Comparison of ENCODE assay signal across 24 mouse cellular contexts in genomic region chr6:86383370-86383769, GRCm38 (mm10). TPM values are rescaled to one million over a fixed set of nuclear protein-coding genes. Genes with fewer than 3 reads are reported as not detected.
"Had no signal": no experiment of that assay in that cellular context is flagged by ENCODE, and none has a peak within 500 bp of the region (broad histone marks: within the 10 kb centered on the region; RNA-seq: fewer than 3 reads in every experiment).

No protein-coding gene starts in this region.

- H3K9me3 ChIP-seq: midbrain, embryonic 10.5 days; midbrain, embryonic 12.5 days; neural tube, embryonic 13.5 days; neural tube, embryonic 15.5 days had no signal

- H3K4me1 ChIP-seq: midbrain, embryonic 12.5 days; neural tube, embryonic 13.5 days; neural tube, embryonic 15.5 days had no signal

- ATAC-seq: midbrain, embryonic 16.5 days had no signal

- DNase-seq: lung, adult 18-20 months; lung, embryonic 14.5 days; lung, postnatal 10 days; lung, postnatal 4 days; midbrain, embryonic 14.5 days; right cerebral cortex, adult 18-20 months; right cerebral cortex, postnatal 25 days; right cerebral cortex, postnatal 4 days; spleen, adult 18-20 months; thymus, adult 2 months; thymus, postnatal 25 days; thymus, postnatal 4 days had no signal

- H3K9ac ChIP-seq: lung, embryonic 14.5 days; midbrain, embryonic 12.5 days; neural tube, embryonic 13.5 days; neural tube, embryonic 15.5 days had no signal

- H3K4me2 ChIP-seq: lung, embryonic 14.5 days; midbrain, embryonic 12.5 days; neural tube, embryonic 13.5 days; neural tube, embryonic 15.5 days had no signal

- H3K4me3 ChIP-seq: midbrain, embryonic 10.5 days; midbrain, embryonic 12.5 days; myocyte; neural tube, embryonic 13.5 days; neural tube, embryonic 15.5 days had no signal

- H3K27me3 ChIP-seq: midbrain, embryonic 12.5 days; neural tube, embryonic 13.5 days; neural tube, embryonic 15.5 days had no signal

- H3K27ac ChIP-seq: midbrain, embryonic 10.5 days; midbrain, embryonic 12.5 days; neural tube, embryonic 13.5 days; neural tube, embryonic 15.5 days had no signal

RNA-seq across cellular contexts. Expression of gene Gm44790, which starts 43.1 kb away (rescaled TPM):
- total RNA-seq: megakaryocyte, adult 5-6 weeks; megakaryocyte-erythroid progenitor cell, adult 5-6 weeks had no signal
- polyA plus RNA-seq: lung, embryonic 16.5 days; midbrain, embryonic 14.5 days; midbrain, embryonic 16.5 days; myocyte; neural tube, embryonic 11.5 days; neural tube, embryonic 15.5 days; stomach, embryonic 14.5 days; stomach, embryonic 16.5 days had no signal
